Mouse (Mus musculus) left cerebral cortex, adult 11 months (tissue): ENCODE results near the gene Smyd5.

Experiments
- DNase-seq: peaks from one replicate; pipeline ENCODE4 v3.0.0; 2022; ENCODE audit warnings: low spot score

Gene Smyd5

GRCm38 (mm10) chr6:85431842-85432431 is at the start of gene Smyd5:
Gene Smyd5 (plus strand): TSS chr6:85431989.
- peak; percentile 81 for DNase-seq

DNA sequence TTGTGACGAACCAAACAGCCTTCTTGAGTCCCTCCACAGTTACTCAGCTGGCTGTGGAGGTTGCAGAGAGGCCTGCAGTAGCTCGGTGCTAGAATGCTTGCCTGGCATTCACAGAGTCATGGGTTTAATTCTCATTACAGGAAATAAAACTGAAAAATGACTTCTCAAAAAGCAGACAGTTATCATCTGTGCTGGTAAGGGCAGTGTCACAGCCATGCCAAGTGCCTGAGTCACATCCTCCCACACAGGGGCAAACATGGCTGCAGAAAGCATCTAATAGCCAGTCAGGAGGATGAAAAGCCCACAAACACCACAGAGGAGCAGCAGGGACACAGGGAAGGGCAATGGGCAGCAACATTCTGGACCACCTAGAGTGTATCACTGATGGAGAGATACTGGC is 49.0 kb upstream of the Smyd5 start:
- no peak for DNase-seq

DNA sequence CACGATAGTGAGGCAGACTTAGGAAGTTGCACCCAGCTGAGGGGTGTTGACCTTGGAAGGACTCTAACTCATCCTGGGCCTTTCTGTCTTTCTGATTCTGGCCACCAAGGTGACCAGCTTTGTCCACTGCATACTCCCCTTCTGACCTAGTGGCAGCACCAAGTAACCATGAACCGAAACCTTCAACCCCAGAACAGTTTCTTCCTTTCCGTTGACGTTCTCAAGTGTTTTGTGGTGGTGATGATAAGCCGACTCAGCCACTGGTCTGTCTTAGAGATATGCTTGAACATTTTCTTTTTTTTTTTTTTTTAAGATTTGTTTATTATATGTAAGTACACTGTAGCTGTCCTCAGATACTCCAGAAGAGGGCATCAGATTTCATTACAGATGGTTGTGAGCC is 43.2 kb upstream of the Smyd5 start:
- DNase-seq: no peak

- DNase-seq: peak; percentile 46
These were observed 40.0 kb upstream of the Smyd5 start for GRCm38 (mm10) chr6:85391803-85392202.

DNA sequence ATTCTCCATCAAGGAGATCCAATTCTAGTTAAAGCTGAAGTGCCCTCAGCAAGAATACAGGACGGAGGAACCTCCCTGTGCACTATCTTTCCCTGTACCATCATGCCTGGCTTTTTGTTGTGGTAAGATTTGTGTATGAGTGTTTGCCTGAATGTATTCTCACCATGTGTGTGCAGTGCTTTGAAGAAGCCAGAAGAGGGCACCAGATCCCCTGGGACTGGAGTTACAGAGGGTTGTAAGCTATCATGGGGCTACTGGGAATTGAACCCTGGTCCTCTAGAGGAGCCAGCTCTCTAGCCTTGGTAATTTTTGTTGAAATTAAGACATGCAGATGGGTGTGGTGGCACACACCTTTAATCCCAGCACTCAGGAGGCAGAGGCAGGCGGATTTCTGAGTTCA is 36.4 kb upstream of the Smyd5 start:
- DNase-seq: no peak

- DNase-seq: no peak
These were observed 34.6 kb upstream of the Smyd5 start for GRCm38 (mm10) chr6:85397165-85397564.

- DNase-seq: no peak
These were observed 32.1 kb upstream of the Smyd5 start for GRCm38 (mm10) chr6:85399715-85400114.

GRCm38 (mm10) chr6:85402613-85403012 is 29.2 kb upstream of the Smyd5 start:
- DNase-seq: no peak

- no peak for DNase-seq
These were observed 28.8 kb upstream of the Smyd5 start for GRCm38 (mm10) chr6:85403039-85403438.

GRCm38 (mm10) chr6:85409003-85409402 is 22.8 kb upstream of the Smyd5 start:
- DNase-seq: no peak

GRCm38 (mm10) chr6:85410771-85411273 is 21.0 kb upstream of the Smyd5 start:
- no peak for DNase-seq

DNA sequence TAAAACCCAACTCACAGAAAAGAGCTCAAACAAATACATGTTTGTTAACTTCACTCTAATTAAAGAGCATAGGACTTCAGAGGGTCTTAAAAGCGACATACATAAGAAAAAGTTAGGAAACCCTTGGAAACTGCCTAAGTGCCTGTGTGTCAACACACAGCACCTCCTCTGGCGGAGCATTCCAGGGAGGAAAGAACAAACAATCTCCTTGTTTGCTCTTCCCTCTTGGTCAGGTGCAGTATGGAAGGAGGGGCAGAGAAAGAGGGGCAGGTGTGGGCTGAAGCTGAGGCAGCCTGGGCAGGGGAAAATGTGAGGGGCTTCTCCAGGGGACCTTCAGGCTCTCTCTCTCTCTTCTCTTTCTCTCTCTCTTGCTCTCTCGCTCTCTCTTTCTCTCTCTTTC is 16.0 kb upstream of the Smyd5 start:
- no peak for DNase-seq

GRCm38 (mm10) chr6:85419150-85419549 is 12.6 kb upstream of the Smyd5 start:
- DNase-seq: no peak

DNA sequence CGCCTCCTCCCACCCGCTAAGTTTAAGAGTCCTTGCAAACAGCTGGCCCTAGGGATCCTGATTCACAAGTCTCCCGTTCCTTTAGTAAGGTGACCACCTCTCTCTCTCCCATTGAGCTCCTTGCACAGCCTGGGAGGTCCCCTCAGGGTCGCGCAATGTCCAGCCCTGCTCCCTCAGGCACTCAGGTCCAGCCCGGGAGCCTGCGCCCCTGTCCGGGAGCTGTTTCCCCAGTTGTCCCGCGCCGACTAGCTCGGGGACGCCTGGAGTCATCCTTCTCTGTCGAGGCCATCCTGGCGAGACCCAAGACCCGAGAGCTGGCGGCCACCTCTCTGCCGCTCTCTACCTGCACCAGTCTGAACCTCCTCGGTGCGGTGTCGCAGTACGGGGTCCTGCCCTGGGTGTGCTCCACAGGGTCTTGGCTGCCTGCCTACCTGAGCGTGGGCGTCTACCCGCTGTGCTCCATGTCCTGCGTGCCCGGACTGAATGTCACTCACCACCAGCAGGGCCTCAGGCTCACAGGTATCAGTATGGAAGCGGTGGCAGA is 7.9 kb upstream of the Smyd5 start, which contains the start of gene Noto:
Gene Noto (plus strand): TSS at position 51 of the 544 bp plus-strand sequence.
- no peak for DNase-seq

GRCm38 (mm10) chr6:85431274-85431841 is 431 bp upstream of the Smyd5 start:
- DNase-seq: no peak

DNA sequence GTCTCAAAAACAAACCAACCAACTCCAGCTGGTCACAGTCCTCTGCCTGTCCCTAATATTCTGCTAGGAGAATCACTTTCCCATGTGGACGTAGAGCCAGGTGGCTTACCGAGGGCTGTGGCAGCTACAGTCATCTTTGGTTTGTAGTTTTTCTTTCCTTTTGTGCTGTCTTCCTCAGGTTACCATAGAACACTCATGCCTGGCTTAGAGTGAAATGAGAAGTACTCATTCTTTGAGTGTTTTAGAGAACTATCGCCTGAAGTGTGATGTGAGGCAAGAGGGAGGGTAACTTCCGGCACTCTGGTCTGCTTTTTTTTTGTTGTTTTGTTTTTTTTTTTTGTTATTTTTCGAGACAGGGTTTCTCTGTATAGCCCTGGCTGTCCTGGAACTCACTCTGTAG is 2.1 kb downstream of the Smyd5 start:
- DNase-seq: no peak

DNA sequence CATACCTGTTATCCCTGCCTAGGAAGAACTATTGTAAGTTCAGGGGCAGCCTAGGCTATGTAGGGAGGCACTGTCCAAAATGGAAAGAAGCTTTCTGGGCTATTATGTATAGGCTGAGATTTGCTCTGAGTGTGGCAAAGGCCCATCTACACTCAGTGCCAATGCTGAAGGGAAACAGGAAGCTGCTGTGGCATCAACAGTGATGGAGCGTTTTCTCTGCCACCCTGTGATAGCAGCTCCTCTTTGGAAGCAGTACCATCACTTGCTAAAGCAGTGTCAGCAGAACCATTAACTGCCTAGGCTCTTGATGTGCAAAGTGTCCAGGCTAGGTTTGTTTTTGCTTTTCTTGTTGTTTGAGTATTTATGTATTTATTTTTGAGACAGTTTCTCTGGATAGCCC is 4.4 kb downstream of the Smyd5 start:
- no peak for DNase-seq

DNA sequence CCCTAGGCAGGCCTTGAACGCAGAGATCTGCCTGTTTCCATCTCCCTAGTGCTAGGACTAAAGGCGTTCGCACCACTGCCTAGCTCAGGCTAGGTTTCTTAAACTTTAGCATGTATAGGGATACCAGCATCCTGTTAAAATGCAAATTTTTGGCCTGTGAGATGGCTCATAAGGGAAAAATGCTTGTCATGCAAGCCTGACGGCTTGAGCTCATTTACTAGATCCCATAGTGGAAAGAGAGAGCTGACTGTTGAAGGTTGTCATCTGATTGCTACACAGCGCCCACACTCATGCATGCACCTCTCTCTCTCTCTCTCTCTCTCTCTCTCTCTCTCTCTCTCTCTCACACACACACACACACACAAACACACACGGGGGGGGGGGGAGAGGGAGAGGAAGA is 4.8 kb downstream of the Smyd5 start:
- no peak for DNase-seq

- no peak for DNase-seq
These were observed 9.4 kb downstream of the Smyd5 start for GRCm38 (mm10) chr6:85441142-85441541.

DNA sequence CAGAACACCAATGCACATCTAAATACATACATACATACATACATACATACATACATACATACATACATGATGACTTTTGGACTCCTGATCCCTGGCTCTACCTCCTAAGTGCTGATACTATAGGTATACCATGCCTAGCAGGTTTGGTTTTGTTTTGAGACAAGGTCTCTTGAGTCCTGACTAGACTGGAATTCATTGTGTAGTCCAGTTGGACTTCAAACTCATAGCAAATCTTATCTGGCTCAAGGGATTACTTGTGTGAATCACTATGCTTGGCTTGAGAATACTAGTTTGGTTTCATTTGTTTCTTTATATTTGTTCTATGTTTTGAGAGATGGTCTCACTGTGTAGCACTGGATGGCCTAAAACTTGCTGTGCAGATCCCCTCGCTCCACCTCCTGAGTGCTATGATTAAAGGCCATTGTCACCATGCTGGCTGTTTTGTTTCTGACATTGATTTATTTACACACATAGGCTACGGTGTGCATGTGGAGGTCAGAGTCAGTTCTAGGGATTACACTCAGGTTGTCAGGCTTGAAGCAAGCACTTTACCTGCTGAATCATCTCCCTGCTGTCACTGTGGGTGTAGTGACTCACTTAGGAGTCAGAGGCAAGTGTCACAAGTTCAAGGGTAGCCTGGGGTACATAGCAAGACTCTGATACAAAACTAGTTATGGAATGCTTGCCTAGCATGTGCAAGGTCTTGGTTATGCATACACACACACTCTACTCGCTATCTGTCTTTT is 11.9 kb downstream of the Smyd5 start:
- no peak for DNase-seq

GRCm38 (mm10) chr6:85444266-85444965 is 12.6 kb downstream of the Smyd5 start:
- no peak for DNase-seq

DNA sequence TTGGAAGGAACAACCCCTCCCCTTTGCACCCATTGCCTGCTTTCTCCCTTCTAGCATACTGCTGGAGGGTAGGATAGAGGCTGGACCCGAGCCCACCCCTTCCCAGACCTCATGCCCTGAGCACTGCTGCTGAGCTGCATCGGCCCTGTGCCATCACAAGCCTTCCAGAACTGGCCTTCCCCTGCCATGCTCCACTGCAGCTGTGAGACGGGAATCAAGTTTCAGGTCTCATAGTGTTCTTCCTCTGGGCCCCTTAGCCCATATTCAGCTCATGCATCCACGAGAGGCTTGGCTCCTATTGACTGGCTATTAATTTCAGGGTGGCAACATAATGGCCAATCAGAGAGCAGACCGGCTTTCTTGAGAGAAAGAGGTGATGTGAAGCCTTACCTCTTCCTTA is 13.5 kb downstream of the Smyd5 start:
- DNase-seq: no peak
